Mouse (Mus musculus) forebrain, embryonic 14.5 days (tissue): ENCODE data around the gene Narfl. TPM values are rescaled to one million over a fixed set of nuclear protein-coding genes. Genes with fewer than 3 reads are reported as not detected.

Experiments used
- ATAC-seq: fragments of 200-750 bp; cut with Nextera tagmentation; 2 replicates; pipeline ENCODE4 v1.8.0; 2017; ENCODE audit warnings: mild to moderate bottlenecking, moderate library complexity
- DNase-seq: peaks from one replicate; pipeline ENCODE4 v3.0.0-alpha.2; 2015; ENCODE audit warnings: low spot score
- H3K27ac ChIP-seq: fragments of 300-500 bp; sonication (generic); 2 replicates; pipeline ENCODE4 v1.5.1; 2014; ENCODE audit warnings: low read depth, mild to moderate bottlenecking, control low read depth, low read length, moderate library complexity
- H3K27me3 ChIP-seq: fragments of 300-500 bp; sonication (generic); replicated peaks from 2 replicates; pipeline ENCODE4 v1.6.1; 2014; ENCODE audit warnings: low read length, control low read depth, mixed read lengths; ENCODE audit not compliant: control insufficient read depth, insufficient read depth
- H3K36me3 ChIP-seq: fragments of 300-500 bp; sonication (generic); 2 replicates; pipeline ENCODE4 v1.6.1; 2014; ENCODE audit warnings: low read length, control low read depth; ENCODE audit not compliant: control insufficient read depth, insufficient read depth
- H3K4me1 ChIP-seq: fragments of 300-500 bp; sonication (generic); 2 replicates; pipeline ENCODE4 v1.6.1; 2014; ENCODE audit warnings: antibody characterized with exemption, low read length, control low read depth; ENCODE audit not compliant: control insufficient read depth, insufficient read depth
- H3K4me2 ChIP-seq: fragments of 300-500 bp; sonication (generic); 2 replicates; pipeline ENCODE4 v1.6.1; 2014; ENCODE audit warnings: mild to moderate bottlenecking, control low read depth, low read length
- H3K4me3 ChIP-seq: fragments of 300-500 bp; sonication (generic); 2 replicates; pipeline ENCODE4 v1.5.1; 2014; ENCODE audit warnings: low read depth, low read length, control low read depth
- H3K9ac ChIP-seq: fragments of 300-500 bp; sonication (generic); 2 replicates; pipeline ENCODE4 v1.6.1; 2014; ENCODE audit warnings: mild to moderate bottlenecking, low read length, control low read depth, moderate library complexity
- H3K9me3 ChIP-seq: fragments of 300-500 bp; sonication (generic); replicated peaks from 2 replicates; pipeline ENCODE4 v1.6.1; 2016; ENCODE audit warnings: low read length, control low read depth, mixed read lengths; ENCODE audit not compliant: control insufficient read depth
- WGBS: fragments of 180-500 bp; shearing (Covaris S2); extraction: QIAGEN DNeasy Blood & Tissue Kit; methylation state at CpG from one replicate; pipeline ENCODE4 v1.1.7; 2014; 5-methylcytosine and 5-hydroxymethylcytosine counted together
- polyA plus RNA-seq: library from polyadenylated mRNA; unstranded; fragments of >200 nt; fragmentation: Nextera tagmentation; extraction: Ambion mirVana; gene quantifications from 2 replicates; pipeline ENCODE4 v1.2.1, GENCODE M21; 2014

Narfl gene
- polyA plus RNA-seq, 1 experiment from 2014 or later, result 30.2 TPM

- peak; percentile 85 for DNase-seq
- Histone ChIP-seq H3K4me1 (peaks cover 41% of the 10 kb centered on the region), H3K27me3 (no peaks in the 10 kb centered on the region), H3K27ac (peak within 1 kb of the TSS; percentile 93), H3K9me3 (no peaks in the 10 kb centered on the region), H3K9ac (peak within 1 kb of the TSS; percentile 72), H3K36me3 (peaks cover 19% of the 10 kb centered on the region), H3K4me3 (peak within 1 kb of the TSS; percentile 65), H3K4me2 (peak within 1 kb of the TSS; percentile 95)
- 0% methylated on average over 14 of the region's 14 CpGs for WGBS
- peak; percentile 63 for ATAC-seq
Measured at GRCm38 (mm10) chr17:25792615-25793014, 19.0 kb downstream of the Narfl start, which contains the start of gene Fam173a. Fam173a (minus strand) TSS chr17:25792901.

DNA sequence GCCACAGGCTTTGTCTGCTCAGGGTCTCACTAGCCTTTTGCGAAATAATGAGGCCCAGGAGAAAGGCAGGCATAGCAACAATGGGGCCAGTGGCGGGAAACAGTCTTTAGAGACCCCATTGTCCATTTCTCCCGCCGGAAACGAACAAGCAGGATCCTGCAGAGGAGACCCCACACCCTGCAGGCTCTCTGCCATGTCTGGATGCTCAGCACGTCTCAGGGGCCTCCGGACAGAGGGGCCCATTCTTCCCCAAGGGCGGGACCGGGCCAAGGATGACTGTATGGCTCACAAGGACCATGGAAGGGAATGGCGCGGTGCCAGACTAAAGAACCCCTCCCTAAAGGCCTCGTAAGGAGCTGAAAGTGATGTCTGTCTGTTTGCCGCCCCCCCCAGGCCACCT, 20.6 kb downstream of the Narfl start:
- Histone ChIP-seq H3K4me1 (peaks cover 41% of the 10 kb centered on the region), H3K4me3 (no peak overlapping the region), H3K4me2 (peak overlapping the region; percentile 73), H3K9me3 (no peaks in the 10 kb centered on the region), H3K36me3 (peaks cover 7% of the 10 kb centered on the region; the same call in 1 of the 2 replicates), H3K27me3 (no peaks in the 10 kb centered on the region), H3K9ac (peak overlapping the region; percentile 25; the same call in 1 of the 2 replicates), H3K27ac (peak overlapping the region; percentile 60)
- 4% methylated on average over 13 of the region's 13 CpGs for WGBS
- ATAC-seq (no peak), DNase-seq (peak; percentile 46)

- Histone ChIP-seq H3K27ac (peak overlapping the region; percentile 60; the same call in 1 of the 2 replicates), H3K9ac (peak overlapping the region; percentile 63), H3K4me2 (peak overlapping the region; percentile 73), H3K4me3 (peak overlapping the region; percentile 60), H3K4me1 (peaks cover 41% of the 10 kb centered on the region), H3K36me3 (no peaks in the 10 kb centered on the region), H3K27me3 (no peaks in the 10 kb centered on the region), H3K9me3 (no peaks in the 10 kb centered on the region)
- WGBS, result 50% methylated on average over 17 of the region's 17 CpGs
- DNase-seq (no peak), ATAC-seq (no peak)
Measured at GRCm38 (mm10) chr17:25794998-25795397, 21.4 kb downstream of the Narfl start.

DNA sequence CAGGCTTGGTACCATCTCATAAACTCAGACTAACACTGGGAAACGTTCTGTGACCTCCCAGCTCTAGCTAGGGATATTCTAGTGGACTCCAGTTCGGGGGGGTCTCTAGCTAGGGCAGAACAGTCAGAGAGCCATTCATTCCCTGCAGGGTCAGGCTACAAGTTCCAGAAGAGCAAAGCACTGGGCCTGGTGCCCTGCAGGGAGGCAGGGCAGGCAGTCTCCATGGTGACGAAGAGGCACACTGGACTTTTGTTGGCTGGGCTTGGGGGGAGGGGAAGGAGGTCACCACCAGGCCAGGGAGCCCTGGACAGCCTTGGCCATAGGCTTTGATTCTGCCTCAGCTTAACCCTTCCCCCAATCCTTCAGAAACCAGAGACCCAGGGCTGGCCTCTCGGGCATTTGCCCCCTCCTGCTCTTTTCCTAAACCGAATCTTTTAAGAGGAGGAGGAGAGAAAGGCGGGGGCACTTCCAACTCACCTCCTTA, 22.1 kb downstream of the Narfl start, which contains the start of gene AC134908.4:
Gene AC134908.4, minus strand, starts transcription at position 51 of the 484 bp plus-strand sequence.
- Histone ChIP-seq H3K36me3 (no peaks in the 10 kb centered on the region), H3K4me2 (peak within 1 kb of the TSS; percentile 73), H3K27me3 (no peaks in the 10 kb centered on the region), H3K9ac (peak within 1 kb of the TSS; percentile 63), H3K27ac (peak within 1 kb of the TSS; percentile 60), H3K4me1 (peaks cover 41% of the 10 kb centered on the region), H3K9me3 (no peaks in the 10 kb centered on the region), H3K4me3 (peak within 1 kb of the TSS; percentile 60)
- ATAC-seq (no peak), DNase-seq (no peak)
- 4% methylated on average over 6 of the region's 6 CpGs for WGBS

DNA sequence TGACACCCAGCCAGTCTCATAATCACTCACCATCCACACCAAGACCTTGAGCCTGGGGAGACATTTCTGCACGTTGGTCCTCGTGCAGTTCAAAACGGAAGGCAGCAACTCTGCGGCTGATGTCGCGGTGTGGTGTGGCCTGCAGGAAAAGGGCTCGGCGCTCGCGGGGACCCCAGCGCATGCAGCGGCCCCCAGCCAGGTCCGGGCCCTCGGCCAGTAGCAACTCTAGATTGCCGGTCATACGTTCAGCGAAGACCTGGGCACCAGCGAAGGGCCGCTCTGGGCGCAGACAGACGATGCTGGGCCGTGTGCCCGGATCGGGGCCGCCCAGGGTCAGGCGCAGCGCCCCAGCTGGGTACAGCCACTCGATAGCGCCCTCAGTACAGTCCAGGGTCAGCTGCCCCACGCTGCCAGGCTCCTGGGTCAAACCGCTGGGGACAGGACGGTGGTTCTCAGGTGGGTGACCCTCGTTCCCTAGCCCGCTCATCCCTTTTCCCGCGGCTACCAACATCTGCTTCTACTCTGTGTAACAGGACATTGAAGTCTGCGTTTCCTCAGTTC, 22.7 kb downstream of the Narfl start:
- H3K27me3 ChIP-seq, result no peaks in the 10 kb centered on the region
- whole genome bisulfite sequencing, result under 1% methylated on average over 37 of the region's 37 CpGs
- H3K36me3 ChIP-seq, result no peaks in the 10 kb centered on the region
- peak overlapping the region; percentile 60 for H3K4me3 ChIP-seq
- H3K9me3 ChIP-seq, result no peaks in the 10 kb centered on the region
- H3K9ac ChIP-seq, result peak overlapping the region; percentile 63
- H3K4me2 ChIP-seq, result peak overlapping the region; percentile 73
- DNase-seq (no peak), ATAC-seq (0 out of 2 replicates have a peak, but pooled peaks have one; percentile 0)
- H3K4me1 ChIP-seq, result peaks cover 39% of the 10 kb centered on the region
- H3K27ac ChIP-seq, result peak overlapping the region; percentile 60

- under 1% methylated on average over 32 of the region's 35 CpGs for WGBS
- peak; percentile 77 for ATAC-seq
- peak within 1 kb of the TSS; percentile 73 for H3K4me2 ChIP-seq
- H3K36me3 ChIP-seq, result no peaks in the 10 kb centered on the region
- H3K9me3 ChIP-seq, result no peaks in the 10 kb centered on the region
- DNase-seq, result peak; percentile 89
- peak within 1 kb of the TSS; percentile 63 for H3K9ac ChIP-seq
- H3K4me3 ChIP-seq, result peak within 1 kb of the TSS; percentile 60
- no peaks in the 10 kb centered on the region for H3K27me3 ChIP-seq
- peaks cover 36% of the 10 kb centered on the region for H3K4me1 ChIP-seq
- peak within 1 kb of the TSS; percentile 60 for H3K27ac ChIP-seq
Measured at GRCm38 (mm10) chr17:25796951-25797369, 23.4 kb downstream of the Narfl start, which contains the start of gene Metrn. Metrn (minus strand) TSS chr17:25797136.

DNA sequence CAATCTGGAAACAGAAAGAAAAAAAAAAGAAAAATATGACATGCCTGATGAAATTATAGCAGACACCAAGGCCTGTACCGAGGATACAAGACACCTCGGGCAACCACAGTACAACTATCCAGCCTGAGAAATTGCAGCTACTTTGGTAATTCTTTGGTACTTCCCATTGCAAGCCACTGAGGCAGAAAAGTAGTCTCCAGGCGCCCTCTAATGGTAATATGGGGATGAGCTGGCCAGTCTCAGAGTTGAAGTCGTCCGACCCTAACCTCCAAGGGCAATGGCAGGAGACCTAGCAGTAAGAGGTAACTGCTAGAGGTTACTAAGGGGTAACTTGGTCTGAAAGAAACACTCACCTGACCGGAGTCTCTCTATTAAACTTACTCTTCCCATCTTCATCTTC, 27.5 kb downstream of the Narfl start:
- H3K36me3 ChIP-seq, result no peaks in the 10 kb centered on the region
- no peak overlapping the region for H3K27ac ChIP-seq
- WGBS, result 5% methylated on average over 6 of the region's 6 CpGs
- no peak overlapping the region for H3K4me2 ChIP-seq
- DNase-seq (peak; percentile 86), ATAC-seq (peak; percentile 16; the same call in 1 of the 2 replicates)
- no peaks in the 10 kb centered on the region for H3K9me3 ChIP-seq
- no peak overlapping the region for H3K4me3 ChIP-seq
- H3K9ac ChIP-seq, result no peak overlapping the region
- peaks cover 28% of the 10 kb centered on the region for H3K4me1 ChIP-seq
- 0 out of 2 replicates have a peak, but pooled peaks cover 3% of the 10 kb centered on the region for H3K27me3 ChIP-seq

- no peak overlapping the region for H3K4me3 ChIP-seq
- no peaks in the 10 kb centered on the region for H3K36me3 ChIP-seq
- H3K27ac ChIP-seq, result peak overlapping the region; percentile 90
- WGBS, result 8% methylated on average over 10 of the region's 10 CpGs
- ATAC-seq (peak; percentile 91), DNase-seq (peak; percentile 89)
- no peaks in the 10 kb centered on the region for H3K9me3 ChIP-seq
- peak overlapping the region; percentile 33 for H3K4me2 ChIP-seq
- H3K27me3 ChIP-seq, result 0 out of 2 replicates have a peak, but pooled peaks cover 3% of the 10 kb centered on the region
- peaks cover 18% of the 10 kb centered on the region for H3K4me1 ChIP-seq
- H3K9ac ChIP-seq, result peak overlapping the region; percentile 41
Measured at GRCm38 (mm10) chr17:25802825-25803517, 29.4 kb downstream of the Narfl start.
